Mouse (Mus musculus): ENCODE measurements at regions not wholly inside any gene's neighbourhood (a gene's known extent, or its start where the extent isn't known, plus 50 kb on each side); places are given as distances from the start of the nearest gene placed in this dataset.

GRCm38 (mm10) chr12:109662179-109662578, 62.0 kb upstream of the Rtl1 start:
- Histone ChIP-seq H3K36me3 (replicated peaks in 1 of 2; ENCODE audit: control insufficient read depth in 1 of 2, insufficient read depth in 1 of 2, low read length in 1 of 2) (no peaks in the 10 kb centered on the region), H3K27me3 (replicated peaks) (no peaks in the 10 kb centered on the region), H3K4me2 (ENCODE audit: insufficient read depth, low read depth, poor library complexity, severe bottlenecking) (no peak overlapping the region), H3K4me3 (replicated peaks in 1 of 3; ENCODE audit: low read depth in 2 of 3, low read length in 2 of 3, poor library complexity in 1 of 3) (no peak overlapping the region), H3K9ac (ENCODE audit: insufficient read depth, low read depth) (no peak overlapping the region), H3K4me1 (ENCODE audit: control insufficient read depth in 1 of 2, insufficient read depth in 2 of 2) (no peaks in the 10 kb centered on the region), H3K9me3 (replicated peaks; ENCODE audit: low read length) (peaks cover 39% of the 10 kb centered on the region), H3K79me2 (replicated peaks; ENCODE audit: control insufficient read depth, extremely low read depth, insufficient read depth, poor library complexity, severe bottlenecking) (no peaks in the 10 kb centered on the region), H3K27ac (ENCODE audit: insufficient read depth, low read depth) (no peak overlapping the region)
- TF ChIP-seq CTCF (conservative IDR thresholded peaks at IDR 0.05 in 1 of 2, IDR thresholded peaks at IDR 0.05 in 1 of 2; ENCODE audit: low read depth in 2 of 2, low read length in 2 of 2) (no peak), ZKSCAN1 (IDR thresholded peaks at IDR 0.05; ENCODE audit: borderline replicate concordance, low read depth, low read length) (no peak), MYC (IDR thresholded peaks at IDR 0.05; ENCODE audit: low read depth, low read length) (no peak), RCOR1 (conservative IDR thresholded peaks at IDR 0.05; ENCODE audit: low read depth, low read length) (no peak), MAX (IDR thresholded peaks at IDR 0.05; ENCODE audit: low read length) (no peak), PAX5 (IDR thresholded peaks at IDR 0.05; ENCODE audit: low read length) (no peak), BHLHE40 (IDR thresholded peaks at IDR 0.05; ENCODE audit: low read depth, low read length) (no peak), NELFE (IDR thresholded peaks at IDR 0.05; ENCODE audit: low read depth, low read length) (no peak), EP300 (IDR thresholded peaks at IDR 0.05; ENCODE audit: low read length) (no peak), ZC3H11A (IDR thresholded peaks at IDR 0.05; ENCODE audit: low read depth, low read length) (no peak), MAFK (IDR thresholded peaks at IDR 0.05; ENCODE audit: insufficient replicate concordance, low read length) (no peak)
- dilution Hi-C loops (cut with MboI; ENCODE audit: extremely low pct_ligation_motif_present, extremely low pct_unique_long_range_greater_than_20kb, low sequenced_read_pairs) (no loop called here), in situ Hi-C loops (cut with MboI; ENCODE audit: low pct_ligation_motif_present, low pct_unique_long_range_greater_than_20kb, low sequenced_read_pairs) (no loop called here)
- no peak for DNase-seq (ENCODE audit: extremely low read depth)

- TF ChIP-seq USF2 (conservative IDR thresholded peaks at IDR 0.05; ENCODE audit: low read depth, low read length): no peak
- TF ChIP-seq MAZ (IDR thresholded peaks at IDR 0.05; ENCODE audit: low read depth, low read length): no peak
- no peak for TF ChIP-seq ZC3H11A (IDR thresholded peaks at IDR 0.05; ENCODE audit: low read depth, low read length)
- TF ChIP-seq GABPA (IDR thresholded peaks at IDR 0.05; ENCODE audit: insufficient replicate concordance, low read depth, low read length): no peak
- TF ChIP-seq ZMIZ1 (IDR thresholded peaks at IDR 0.05; ENCODE audit: low read depth, low read length): no peak
- no peak overlapping the region for H3K27ac ChIP-seq (ENCODE audit: insufficient read depth, low read depth)
- H3K4me2 ChIP-seq (ENCODE audit: insufficient read depth, low read depth, poor library complexity, severe bottlenecking): no peak overlapping the region
- peaks cover 51% of the 10 kb centered on the region for H3K9me3 ChIP-seq (replicated peaks; ENCODE audit: low read length)
- H3K79me2 ChIP-seq (replicated peaks; ENCODE audit: control insufficient read depth, extremely low read depth, insufficient read depth, poor library complexity, severe bottlenecking): no peaks in the 10 kb centered on the region
- H3K4me1 ChIP-seq (ENCODE audit: control insufficient read depth in 1 of 2, insufficient read depth in 2 of 2): no peaks in the 10 kb centered on the region
- in situ Hi-C loops (cut with MboI; ENCODE audit: low pct_ligation_motif_present, low pct_unique_long_range_greater_than_20kb, low sequenced_read_pairs): no loop called here
- dilution Hi-C loops (cut with MboI; ENCODE audit: extremely low pct_ligation_motif_present, extremely low pct_unique_long_range_greater_than_20kb, low sequenced_read_pairs): no loop called here
- H3K27me3 ChIP-seq (replicated peaks): no peaks in the 10 kb centered on the region
- no peak for DNase-seq (ENCODE audit: extremely low read depth)
- no peak overlapping the region for H3K9ac ChIP-seq (ENCODE audit: insufficient read depth, low read depth)
- H3K4me3 ChIP-seq (replicated peaks in 1 of 3; ENCODE audit: low read depth in 2 of 3, low read length in 2 of 3, poor library complexity in 1 of 3): no peak overlapping the region
- no peaks in the 10 kb centered on the region for H3K36me3 ChIP-seq (replicated peaks in 1 of 2; ENCODE audit: control insufficient read depth in 1 of 2, insufficient read depth in 1 of 2, low read length in 1 of 2)
Observed at GRCm38 (mm10) chr12:109674766-109675165, 74.6 kb upstream of the Rtl1 start.

DNA sequence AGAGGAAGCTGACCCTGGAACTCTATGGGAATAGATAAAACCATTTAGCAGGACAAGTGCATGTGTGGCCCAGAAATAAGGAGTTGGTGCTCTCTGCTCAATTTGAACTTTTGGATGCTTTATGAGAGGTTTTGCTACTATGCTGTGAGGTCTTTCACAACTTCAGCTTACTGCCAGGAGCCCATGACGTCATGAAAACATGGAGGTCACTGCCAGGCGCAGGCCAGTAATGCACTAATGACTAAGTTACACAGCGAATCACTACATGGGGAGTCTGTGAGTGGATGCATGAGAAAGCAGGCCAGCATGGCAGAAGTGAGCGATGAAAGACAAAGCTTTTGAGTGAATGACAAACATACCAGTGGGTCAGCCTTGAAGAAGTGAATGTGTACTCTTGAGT, 93.9 kb upstream of the Rtl1 start:
- no peak for TF ChIP-seq MYC (IDR thresholded peaks at IDR 0.05; ENCODE audit: low read depth, low read length)
- TF ChIP-seq HCFC1 (IDR thresholded peaks at IDR 0.05; ENCODE audit: low read depth, low read length): no peak
- no peak for TF ChIP-seq EP300 (IDR thresholded peaks at IDR 0.05; ENCODE audit: low read length)
- no peak for TF ChIP-seq POLR2AphosphoS2 (IDR thresholded peaks at IDR 0.05; ENCODE audit: low read depth, low read length)
- no peak for TF ChIP-seq IRF4 (IDR thresholded peaks at IDR 0.05; ENCODE audit: low read depth, low read length)
- TF ChIP-seq ZKSCAN1 (IDR thresholded peaks at IDR 0.05; ENCODE audit: borderline replicate concordance, low read depth, low read length): no peak
- no peak for TF ChIP-seq MXI1 (IDR thresholded peaks at IDR 0.05; ENCODE audit: low read depth, low read length)
- TF ChIP-seq MAX (IDR thresholded peaks at IDR 0.05; ENCODE audit: low read length): no peak
- TF ChIP-seq ELF1 (IDR thresholded peaks at IDR 0.05; ENCODE audit: low read depth, low read length): no peak
- no peak for TF ChIP-seq NELFE (IDR thresholded peaks at IDR 0.05; ENCODE audit: low read depth, low read length)

More for the DNA sequence above, 93.9 kb upstream of the Rtl1 start:
- dilution Hi-C loops (cut with MboI; ENCODE audit: extremely low pct_ligation_motif_present, extremely low pct_unique_long_range_greater_than_20kb, low sequenced_read_pairs): no loop called here
- Histone ChIP-seq H3K27me3 (replicated peaks) (no peaks in the 10 kb centered on the region), H3K79me2 (replicated peaks; ENCODE audit: control insufficient read depth, extremely low read depth, insufficient read depth, poor library complexity, severe bottlenecking) (no peaks in the 10 kb centered on the region), H3K36me3 (replicated peaks in 1 of 2; ENCODE audit: control insufficient read depth in 1 of 2, insufficient read depth in 1 of 2, low read length in 1 of 2) (no peaks in the 10 kb centered on the region), H3K4me2 (ENCODE audit: insufficient read depth, low read depth, poor library complexity, severe bottlenecking) (no peak overlapping the region), H3K27ac (ENCODE audit: insufficient read depth, low read depth) (no peak overlapping the region), H3K9me3 (replicated peaks; ENCODE audit: low read length) (peaks cover 69% of the 10 kb centered on the region), H3K9ac (ENCODE audit: insufficient read depth, low read depth) (no peak overlapping the region), H3K4me3 (replicated peaks in 1 of 3; ENCODE audit: low read depth in 2 of 3, low read length in 2 of 3, poor library complexity in 1 of 3) (no peak overlapping the region), H3K4me1 (ENCODE audit: control insufficient read depth in 1 of 2, insufficient read depth in 2 of 2) (no peaks in the 10 kb centered on the region)
- DNase-seq (ENCODE audit: extremely low read depth): no peak
- in situ Hi-C loops (cut with MboI; ENCODE audit: low pct_ligation_motif_present, low pct_unique_long_range_greater_than_20kb, low sequenced_read_pairs): no loop called here

Data from CH12.LX (cell line).